Mouse (Mus musculus): ENCODE data around the gene Jak3.

Gene Jak3

DNA sequence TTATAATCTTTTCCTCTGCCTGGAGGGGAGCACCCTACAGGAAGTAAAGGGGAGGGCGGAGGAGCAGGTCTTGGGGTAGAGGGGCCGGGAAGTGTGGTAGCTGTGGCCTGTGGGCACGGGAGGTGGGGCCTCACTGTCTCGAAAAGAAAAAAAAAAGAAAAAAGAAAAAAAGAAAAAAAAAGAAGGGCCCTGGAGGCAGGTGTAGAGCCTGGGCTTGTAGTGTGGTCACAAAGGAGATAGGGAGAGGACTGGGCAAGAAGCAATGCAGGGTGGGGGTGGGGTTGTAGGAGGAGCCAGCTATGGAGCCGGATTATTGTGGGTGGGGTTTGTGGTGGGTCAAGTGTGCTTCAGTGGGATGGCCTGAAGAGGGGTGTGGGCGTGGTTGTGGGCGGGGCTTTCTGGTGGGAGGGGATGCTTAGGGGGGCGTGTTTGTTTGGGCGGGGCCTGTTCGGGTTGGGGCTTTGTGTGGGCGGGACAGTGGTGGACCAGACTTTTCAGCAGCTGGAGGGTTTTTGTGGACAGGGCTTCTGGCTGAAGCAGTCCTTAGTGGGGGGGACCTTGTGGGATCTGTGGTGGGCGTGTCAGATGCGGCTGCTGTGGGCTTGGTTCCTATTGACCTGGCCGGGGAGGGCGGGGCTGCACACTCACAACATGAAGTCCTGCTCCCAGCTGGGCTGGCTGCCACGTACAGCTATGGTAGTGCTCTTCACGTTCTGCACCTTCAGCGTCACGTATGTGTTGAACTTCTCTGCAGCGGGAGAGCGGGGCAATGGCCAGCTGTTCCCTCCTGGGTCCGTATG lies 10.6 kb upstream of the Jak3 start:
- DNase-seq (ENCODE audit: low read depth, low spot score): no peak

DNA sequence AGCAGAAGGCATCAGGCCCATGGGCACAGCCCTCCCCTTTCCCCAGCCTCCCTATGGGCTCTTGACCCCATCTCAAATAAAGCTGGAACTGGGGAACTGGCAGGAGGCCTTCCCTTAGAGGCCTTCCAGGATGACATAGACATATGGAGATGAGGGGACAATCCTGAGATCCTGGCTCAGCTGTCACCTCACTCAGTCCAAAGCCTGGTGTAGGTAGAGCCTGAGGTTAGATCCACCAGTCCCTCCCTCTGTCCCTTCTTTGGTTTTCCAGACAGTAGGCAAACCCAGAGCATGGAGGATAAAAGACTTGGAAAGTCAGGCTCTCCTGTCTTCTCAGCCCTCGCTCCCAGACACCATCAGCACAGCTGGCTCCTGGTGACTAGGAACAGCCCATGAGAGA lies 9.2 kb upstream of the Jak3 start:
- no peak for DNase-seq (ENCODE audit: low read depth, low spot score)

DNA sequence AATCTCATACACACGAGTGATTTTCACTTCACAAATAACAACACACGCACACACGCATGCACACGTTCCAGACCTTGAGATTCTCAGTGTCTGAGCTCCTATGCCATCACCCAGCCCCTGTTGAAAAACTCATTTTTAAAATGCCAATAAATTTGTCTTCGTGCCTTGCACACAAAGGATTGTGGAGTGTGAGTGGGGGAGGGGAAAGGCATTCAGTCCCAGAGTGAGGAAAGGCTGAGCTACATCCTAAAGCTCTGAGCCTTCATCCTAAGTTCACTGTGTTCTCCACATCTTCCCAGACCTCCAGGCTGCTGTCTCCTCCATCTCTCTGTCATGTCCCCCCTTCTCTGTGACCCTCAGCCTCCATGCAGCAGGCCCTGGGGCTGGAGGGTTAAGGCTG lies 8.8 kb upstream of the Jak3 start:
- no peak for DNase-seq (ENCODE audit: low read depth, low spot score)

DNA sequence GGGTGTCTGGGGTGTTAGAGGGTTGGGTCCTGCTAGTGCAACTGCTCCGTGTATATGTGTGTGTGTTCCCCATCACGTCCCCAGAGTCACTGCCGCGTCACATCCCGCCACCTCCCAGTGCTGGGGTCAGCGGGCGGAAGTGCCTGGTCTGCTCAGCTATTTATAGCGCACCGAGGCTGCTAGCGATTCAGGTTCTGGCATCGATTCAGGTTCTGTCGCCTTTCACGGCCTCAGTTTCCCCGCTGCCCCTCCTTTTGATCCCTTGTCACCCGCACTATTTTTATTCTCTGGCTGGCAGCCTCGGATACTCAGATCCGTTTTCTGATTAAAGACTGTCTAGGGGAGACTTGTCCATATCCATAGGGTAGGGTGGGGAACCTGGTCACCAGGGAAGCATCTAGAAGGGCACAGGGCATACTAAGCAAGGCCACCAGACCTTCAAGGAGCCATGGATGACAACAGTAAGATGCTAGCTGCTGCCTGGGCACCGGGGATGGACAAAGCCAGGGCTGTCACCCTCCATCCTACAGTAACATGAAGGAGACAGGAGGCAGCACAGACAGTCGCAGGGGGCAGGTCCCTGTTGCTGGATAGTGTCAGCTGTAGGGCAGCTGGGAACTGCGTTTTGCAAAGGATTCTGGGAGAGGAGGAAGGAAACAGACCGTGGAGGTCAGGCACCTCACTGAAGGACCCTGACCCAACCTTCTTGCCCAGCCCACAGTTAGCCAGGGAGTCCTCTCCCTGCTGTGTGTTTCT lies 7.7 kb upstream of the Jak3 start:
- no peak for DNase-seq (ENCODE audit: low read depth, low spot score)

DNA sequence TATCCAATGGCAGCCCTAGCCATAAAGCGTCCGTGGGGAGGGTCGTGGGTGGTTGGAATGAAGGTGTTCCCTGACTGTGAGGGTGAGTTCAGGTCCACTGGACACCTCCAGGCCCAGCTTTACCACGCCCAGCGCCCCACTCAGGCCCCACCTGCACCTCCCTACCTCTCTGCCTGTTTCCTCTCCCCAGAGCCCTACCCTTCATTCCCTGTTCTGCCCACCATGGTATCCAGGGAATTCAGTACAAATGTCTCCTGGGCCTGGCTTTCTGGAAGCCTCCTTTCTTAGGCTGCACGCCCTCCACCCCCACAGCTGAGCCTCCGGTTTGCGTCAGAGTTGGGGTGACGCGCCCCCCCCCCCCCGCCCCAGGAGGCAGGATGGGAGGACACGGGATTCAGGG lies 5.9 kb upstream of the Jak3 start:
- DNase-seq (ENCODE audit: low read depth, low spot score): no peak

DNA sequence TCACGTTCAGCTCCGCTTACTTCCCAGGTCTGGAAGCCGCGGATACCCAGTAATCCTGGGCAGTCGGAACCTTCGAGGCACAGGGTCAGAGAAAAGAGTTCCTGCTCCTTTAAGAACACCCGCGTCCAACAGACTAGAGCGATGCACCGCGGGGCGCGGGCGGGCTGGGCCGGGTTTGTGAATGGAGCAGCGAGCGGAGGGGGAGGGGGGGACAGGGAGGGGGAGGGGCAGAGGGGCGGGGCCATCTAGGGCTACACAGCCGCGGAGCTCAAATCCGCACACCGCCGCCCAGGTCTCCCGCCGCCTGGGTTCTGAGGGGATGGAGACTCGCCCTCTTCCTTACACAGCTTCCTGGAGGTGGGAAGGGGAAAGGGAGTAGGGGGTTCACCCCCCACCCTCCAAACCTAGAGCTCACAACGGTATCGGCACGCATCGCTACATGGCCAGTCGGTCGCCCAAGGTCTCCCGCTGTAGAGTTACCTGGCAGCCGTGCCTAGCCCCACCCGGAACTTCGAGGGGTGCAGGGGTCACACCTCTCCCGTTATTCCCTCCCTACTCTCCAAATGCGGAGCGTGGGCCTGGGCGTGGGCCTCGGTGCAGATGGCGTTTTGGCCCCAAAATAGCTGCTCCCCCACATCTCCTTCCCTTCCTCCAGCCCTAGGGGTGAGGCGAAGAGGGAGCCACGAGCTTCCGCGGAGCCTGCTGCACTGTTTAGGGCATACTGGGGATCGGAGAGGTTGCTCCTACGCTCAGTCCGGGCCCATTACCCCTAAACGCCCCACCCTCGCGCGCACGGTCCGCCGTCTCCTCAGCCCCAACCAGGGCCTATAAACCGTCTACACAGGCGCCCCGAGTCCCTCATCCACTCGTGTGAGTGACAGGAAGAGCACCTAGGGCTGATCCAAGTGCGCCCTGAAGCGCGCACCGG lies 5.2 kb upstream of the Jak3 start:
- peak; percentile 70 for DNase-seq (ENCODE audit: low read depth, low spot score)

DNA sequence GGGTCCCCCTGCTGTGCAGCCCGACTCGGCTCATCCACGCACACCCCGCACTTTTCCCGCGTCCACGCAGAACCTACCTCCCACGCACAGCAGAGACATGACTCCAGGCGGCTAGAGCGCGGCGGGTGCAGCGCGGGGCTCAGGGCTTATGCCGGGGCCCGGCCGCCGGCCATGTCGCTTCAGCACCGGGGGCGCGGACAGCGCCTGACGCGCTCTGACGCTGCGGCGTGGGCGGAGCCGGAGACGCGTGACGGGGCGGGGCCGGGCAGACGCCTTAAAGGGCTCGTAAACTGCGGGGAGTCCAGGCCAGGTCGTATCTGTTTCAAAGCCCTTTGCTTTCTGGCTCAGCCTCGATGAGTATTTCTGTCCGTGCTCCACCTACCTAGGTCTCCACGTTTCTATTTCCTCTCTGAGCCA lies 4.5 kb upstream of the Jak3 start, which contains the start of gene Unc13a:
Unc13a (minus strand) TSS at position 209 of the 417 bp plus-strand sequence.
- DNase-seq (ENCODE audit: low read depth, low spot score): peak; percentile 75

DNA sequence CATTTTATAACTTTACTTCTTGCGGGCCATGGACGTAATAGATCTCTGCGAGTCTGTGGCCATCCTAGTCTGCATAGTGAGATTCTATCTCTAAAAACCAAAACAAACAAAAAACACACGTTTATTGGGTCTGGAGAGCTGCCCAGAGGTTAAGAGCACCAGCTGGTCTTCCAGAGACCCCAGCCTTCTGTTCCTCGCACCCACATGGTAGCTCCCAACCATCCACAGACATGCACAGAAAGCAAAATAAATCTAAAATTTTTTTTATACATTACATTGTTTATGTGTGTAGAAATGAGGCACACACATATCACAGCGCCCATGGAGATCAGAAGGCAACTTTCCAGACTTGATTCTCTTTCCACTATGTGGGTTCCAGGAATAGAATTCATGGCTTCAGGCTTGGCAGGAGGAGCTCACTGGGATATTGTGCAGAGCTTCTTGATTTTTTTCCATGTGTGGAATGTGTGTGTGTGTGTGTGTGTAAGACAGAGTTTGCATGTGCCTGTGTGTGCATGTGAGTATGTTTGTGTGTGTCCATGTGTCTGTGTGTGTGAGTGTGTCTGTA lies 3.8 kb upstream of the Jak3 start:
- no peak for DNase-seq (ENCODE audit: low read depth, low spot score)

DNA sequence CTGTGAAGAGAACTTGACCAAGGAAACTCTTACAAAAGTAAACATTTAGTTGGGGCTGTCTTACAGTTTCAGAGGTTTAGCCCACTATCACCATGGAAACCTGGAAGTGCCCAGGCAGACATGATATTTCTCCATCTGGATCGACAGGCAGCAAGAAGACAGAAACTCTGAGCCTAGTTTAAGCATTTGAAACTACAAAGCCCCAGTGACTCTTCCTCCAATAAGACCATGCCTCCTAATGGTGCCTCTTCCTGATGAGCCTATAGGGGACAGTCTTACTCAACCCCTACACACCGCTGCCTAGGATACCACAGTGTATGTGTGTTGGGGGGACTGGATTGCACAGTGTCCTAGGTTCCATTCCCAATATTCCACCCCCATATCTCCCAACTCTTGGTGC lies 2.0 kb upstream of the Jak3 start:
- DNase-seq (ENCODE audit: low read depth, low spot score): no peak

DNA sequence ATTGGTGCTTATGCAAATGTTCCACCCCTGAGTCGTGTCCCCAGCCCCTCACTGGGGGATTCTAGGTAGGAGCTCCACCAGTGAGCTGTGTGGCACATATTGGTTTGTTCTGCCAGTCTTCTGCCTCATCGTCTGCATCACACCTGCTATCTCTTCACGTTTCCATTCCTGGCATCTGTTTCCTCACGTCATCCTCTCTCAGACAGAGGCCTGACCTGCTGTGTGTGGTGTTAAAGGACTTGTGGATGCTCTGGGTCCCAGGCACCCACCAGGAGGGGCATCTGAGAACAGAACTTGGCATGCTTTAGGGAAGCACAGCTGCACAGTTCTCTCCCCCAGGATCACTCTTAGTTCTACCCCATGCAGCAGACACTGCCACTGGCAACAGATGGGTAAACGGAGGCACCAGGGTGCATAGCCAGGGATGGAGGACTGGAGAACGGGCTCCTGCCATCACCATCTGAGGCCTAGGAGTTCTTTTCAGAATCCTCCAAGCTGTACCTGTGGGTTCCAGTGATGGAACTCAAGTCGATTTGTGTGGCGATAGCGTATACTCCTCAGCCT lies 558 bp upstream of the Jak3 start:
- no peak for DNase-seq (ENCODE audit: low read depth, low spot score)

DNA sequence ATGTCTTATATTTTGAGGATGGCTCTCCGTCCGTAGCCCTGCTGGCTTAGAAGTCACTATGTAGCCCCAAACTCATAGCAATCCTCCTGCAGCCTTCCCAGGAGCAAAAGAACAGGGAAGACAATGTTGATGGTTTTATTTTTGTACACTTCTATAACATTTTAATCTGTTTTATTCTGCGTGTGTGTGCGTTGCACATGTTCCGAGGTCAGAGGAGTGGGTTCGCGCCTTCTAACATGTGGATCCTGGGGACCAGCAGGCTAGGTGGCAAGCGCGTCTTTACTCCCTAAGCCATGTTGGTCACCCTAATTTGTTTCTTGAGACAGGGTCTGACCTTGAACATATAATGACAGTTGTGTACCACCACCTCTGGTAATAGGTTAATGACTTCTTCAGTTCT lies 707 bp downstream of the Jak3 start:
- no peak for DNase-seq (ENCODE audit: low read depth, low spot score)

DNA sequence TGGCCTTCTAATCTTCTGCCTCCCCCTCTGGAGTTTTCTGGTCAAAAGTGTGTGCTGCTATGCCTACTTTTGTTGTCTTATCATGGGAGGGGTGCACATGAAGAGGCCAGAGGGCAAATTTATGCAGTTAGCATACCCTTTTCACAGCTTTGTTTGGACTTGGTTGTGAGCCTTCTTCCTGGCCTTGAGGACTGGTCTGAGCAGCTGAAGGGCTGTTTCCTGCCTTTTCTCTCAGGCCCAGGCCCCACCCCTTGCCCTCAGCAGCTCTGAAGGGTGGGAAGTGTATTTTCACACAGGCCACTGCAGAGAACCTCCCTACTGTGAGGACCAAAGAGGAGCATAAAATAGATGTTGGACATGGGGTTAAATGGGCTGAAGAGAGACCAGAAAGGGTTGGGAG lies 1.5 kb downstream of the Jak3 start:
- no peak for DNase-seq (ENCODE audit: low read depth, low spot score)

DNA sequence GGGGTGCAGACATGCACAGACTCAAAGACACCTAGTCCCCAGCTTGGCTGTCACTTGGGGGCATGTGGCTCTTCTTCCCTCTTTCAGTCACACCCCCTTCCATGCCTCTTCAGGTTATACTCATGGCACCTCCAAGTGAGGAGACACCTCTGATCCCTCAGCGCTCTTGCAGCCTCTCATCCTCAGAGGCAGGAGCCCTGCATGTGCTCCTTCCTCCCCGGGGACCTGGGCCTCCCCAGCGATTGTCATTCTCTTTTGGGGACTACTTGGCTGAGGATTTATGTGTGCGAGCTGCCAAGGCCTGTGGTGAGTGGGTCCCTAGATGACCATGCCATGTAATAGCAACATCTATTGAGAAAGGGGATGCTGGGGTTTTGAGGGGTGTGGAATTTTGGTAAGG lies 2.1 kb downstream of the Jak3 start:
- no peak for DNase-seq (ENCODE audit: low read depth, low spot score)

DNA sequence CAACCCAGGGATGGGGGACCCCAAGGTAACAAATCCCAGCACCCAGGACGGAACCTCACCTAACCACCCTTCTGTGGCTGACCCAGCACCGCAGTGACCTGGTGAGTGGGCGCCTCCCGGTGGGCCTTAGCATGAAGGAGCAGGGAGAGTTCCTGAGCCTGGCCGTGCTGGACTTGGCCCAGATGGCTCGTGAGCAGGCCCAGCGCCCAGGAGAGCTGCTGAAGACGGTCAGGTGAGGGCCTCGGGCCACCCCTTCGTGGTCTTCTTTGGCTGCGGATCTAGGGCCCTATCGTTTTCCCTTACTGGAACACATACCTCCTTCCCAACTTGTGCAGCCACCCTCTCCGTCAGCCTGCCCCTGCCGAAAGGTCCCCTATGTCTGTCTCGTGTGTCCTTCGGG lies 3.0 kb downstream of the Jak3 start:
- no peak for DNase-seq (ENCODE audit: low read depth, low spot score)

DNA sequence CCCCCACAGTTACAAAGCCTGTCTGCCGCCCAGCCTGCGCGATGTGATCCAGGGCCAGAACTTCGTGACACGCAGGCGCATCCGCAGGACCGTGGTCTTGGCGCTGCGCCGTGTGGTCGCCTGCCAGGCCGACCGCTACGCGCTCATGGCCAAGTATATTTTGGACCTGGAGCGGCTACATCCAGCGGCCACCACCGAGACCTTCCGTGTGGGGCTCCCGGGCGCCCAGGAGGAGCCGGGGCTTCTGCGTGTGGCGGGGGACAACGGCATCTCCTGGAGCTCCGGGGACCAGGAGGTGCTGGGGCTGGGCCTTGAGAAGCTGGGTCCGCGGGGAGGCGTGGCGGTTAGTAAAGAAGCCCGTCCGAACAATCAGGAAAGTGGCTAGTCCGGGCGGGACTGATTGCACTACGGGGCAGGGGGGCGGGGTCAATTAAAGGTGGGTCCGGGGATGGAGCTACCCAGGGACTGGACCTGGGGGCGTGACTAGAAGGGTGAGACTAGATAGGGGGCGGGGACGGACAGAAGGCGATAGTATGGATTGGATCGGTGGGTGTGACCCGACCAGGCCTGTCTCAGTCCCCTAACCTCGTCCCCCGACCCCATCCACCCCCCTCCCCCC lies 3.6 kb downstream of the Jak3 start:
- no peak for DNase-seq (ENCODE audit: low read depth, low spot score)

DNA sequence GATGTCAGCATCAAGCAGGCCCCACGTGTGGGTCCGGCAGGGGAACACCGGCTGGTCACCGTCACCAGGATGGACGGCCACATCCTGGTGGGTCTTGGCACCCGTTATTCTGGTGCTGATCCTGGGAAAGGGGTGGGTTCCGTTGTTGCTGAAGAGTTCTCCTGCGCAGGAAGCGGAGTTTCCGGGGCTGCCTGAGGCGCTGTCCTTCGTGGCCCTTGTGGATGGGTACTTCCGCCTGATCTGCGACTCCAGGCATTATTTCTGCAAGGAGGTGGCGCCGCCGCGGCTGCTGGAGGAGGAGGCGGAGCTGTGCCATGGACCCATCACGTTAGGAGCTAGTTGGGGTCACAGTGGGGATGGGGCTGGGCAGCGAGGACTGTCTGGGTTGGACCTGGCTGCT lies 4.4 kb downstream of the Jak3 start:
- no peak for DNase-seq (ENCODE audit: low read depth, low spot score)

DNA sequence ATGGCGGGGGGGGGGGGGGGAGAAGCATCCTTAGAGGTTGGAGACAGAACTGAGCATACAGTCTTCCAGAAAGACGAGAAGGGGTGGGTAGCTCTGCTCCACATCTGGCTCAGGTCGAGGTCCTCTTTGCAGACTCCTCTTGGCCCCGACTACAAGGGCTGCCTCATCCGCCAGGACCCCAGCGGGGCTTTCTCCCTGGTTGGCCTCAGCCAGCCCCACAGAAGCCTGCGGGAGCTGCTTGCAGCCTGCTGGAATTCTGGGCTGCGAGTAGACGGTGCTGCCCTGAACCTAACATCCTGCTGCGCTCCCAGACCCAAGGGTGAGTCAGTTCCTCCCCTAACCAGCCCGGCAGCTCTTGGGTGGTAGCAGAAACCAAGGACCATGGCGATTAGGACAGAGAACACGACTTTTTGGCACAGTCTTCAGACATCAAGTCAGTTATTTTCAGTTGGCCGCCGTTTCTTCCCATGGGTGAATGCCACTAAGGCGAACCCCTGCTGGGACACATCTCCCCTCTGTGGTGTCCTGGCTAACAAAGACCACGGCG lies 5.3 kb downstream of the Jak3 start:
- no peak for DNase-seq (ENCODE audit: low read depth, low spot score)

DNA sequence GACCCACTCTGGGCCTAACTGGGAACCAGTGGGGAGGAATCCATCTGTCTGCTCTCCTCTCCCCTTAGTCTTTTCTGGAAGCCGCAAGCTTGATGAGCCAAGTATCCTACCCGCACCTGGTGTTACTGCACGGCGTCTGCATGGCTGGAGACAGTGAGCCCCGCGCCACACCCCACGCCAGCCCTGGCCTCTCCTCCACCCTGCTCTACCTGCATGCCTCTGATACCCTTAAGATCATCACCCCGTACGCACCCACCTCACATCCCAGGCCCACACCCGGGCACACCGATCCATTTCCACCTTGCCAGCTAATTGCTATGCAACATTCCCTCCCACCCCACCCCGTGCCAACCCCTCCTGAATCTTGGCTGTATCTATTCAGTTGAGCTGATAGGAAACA lies 6.7 kb downstream of the Jak3 start:
- no peak for DNase-seq (ENCODE audit: low read depth, low spot score)

DNA sequence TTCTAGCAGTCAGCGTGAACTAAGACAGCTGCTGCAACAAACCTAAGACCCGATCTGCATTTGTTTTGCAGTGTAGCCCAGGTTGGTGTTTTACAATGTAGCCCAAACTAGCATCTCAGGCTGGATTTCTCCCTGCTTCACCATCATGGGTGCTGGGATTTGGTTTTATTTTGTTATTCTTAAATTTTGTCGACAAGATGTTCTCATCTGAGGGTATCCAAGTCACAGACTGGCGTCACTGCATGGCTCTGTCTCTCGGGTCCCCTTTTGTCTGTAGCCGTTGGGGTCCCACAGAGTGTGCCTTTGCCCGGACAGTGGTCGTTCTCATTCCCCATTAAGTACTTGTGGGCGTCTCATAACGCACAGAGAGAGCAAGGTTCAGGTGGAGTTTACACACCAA lies 8.6 kb downstream of the Jak3 start:
- no peak for DNase-seq (ENCODE audit: low read depth, low spot score)

DNA sequence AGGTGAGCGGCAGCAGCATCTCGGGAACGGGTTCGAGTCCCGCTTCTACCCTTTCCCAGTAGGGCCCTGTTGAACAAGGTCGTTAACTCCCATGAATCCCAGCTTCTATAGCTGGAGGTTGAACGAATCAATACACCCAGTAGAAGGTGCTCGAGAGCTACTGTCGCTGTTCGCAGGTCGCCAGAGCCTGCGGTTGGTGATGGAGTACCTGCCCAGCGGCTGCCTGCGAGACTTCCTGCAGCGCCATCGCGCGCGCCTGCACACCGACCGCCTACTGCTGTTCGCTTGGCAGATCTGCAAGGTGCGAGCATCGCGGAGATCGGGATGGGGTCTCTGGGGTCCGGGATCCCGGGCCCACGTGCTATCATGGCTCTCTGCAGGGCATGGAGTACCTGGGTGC lies 9.5 kb downstream of the Jak3 start:
- no peak for DNase-seq (ENCODE audit: low read depth, low spot score)

Data from retina, adult 2 months (tissue).